Mouse (Mus musculus) adrenal gland, adult (tissue): Measurements from ENCODE around the gene Ankrd11.
A peak's percentile ranks its signal among the peaks of the same experiment; 100 is the strongest.

Experiments used
- DNase-seq, 2 experiments: peaks; one replicate each; pipeline ENCODE4 v3.0.0; 2022 to 2023; ENCODE audit warnings: low spot score in 1 of 2; ENCODE audit not compliant: inconsistent age in 2 of 2

Ankrd11 gene

GRCm38 (mm10) chr8:122966638-122967037 is 75.4 kb downstream of the Ankrd11 start:
- no peak for DNase-seq

GRCm38 (mm10) chr8:122962046-122962445 is 80.0 kb downstream of the Ankrd11 start:
- DNase-seq, result no peak

- peak in 1 of 2 experiments; percentile 54 for DNase-seq
Measured at GRCm38 (mm10) chr8:122961458-122961857, 80.6 kb downstream of the Ankrd11 start.

GRCm38 (mm10) chr8:122960932-122961331 is 81.1 kb downstream of the Ankrd11 start:
- DNase-seq, result no peak

GRCm38 (mm10) chr8:122960323-122960722 is 81.8 kb downstream of the Ankrd11 start:
- DNase-seq, result no peak

DNA sequence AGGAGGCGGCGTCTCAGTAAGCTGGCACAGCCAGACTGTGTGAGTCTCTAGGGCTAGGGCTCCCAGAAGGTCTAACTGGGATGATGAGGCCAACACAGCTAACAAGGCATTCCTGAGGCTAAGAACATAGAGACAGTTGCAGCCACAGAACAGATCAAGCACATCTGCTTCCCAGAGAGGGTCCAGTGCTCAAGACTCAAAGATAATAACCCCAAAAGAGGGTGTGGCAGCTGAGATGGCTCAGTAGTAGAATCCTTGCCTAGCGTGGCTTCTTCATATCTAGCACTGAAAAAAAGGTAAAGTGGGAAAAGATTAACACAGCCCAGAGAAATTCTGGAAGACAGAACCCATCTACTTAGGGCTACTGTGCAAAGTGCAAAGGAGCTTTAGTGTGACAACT is 86.1 kb downstream of the Ankrd11 start:
- no peak for DNase-seq

DNA sequence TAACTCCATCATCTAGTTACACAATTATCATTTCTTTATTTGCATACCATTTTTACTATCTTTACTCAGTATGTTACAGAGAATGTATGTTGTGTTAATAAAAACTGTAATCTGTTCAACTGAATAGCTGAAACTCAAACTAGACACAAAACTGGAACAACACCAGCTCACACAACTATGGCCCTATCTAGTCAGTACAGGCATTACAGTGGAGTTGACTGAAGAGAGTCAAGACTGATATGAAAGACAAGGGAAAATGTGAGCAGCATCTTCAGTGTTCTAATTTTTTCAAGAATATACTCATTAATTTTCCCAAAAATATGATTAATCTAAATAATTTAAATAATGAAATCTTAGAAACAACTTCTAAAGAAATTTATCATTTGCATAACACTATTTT is 86.9 kb downstream of the Ankrd11 start:
- no peak for DNase-seq

- DNase-seq, result no peak
Measured at GRCm38 (mm10) chr8:122954090-122954799, 87.8 kb downstream of the Ankrd11 start.

GRCm38 (mm10) chr8:122953028-122953427 is 89.0 kb downstream of the Ankrd11 start:
- DNase-seq, result no peak

DNA sequence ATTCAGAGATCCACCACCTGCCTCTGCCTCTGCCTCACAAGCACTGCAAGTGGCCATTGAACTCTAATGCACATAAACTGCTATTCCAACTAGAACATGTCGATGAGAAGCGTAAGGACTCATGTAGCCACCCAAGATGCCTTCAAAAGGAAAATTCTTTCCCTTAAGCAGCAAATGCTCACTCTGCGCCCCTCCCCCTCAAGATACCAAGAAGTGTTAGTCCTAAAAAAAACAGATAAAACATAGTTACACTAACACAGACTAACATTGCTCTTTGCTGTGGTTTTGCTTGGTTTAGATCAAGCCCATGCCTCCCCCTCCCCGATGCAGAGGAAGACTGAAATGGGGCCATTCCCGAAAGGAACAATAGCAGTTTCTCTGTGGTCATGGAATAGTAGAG is 90.6 kb downstream of the Ankrd11 start:
- no peak for DNase-seq

- DNase-seq, result peak; percentile 51 to 88
Measured at GRCm38 (mm10) chr8:122949701-122950100, 92.4 kb downstream of the Ankrd11 start.

GRCm38 (mm10) chr8:122945775-122946174 is 96.3 kb downstream of the Ankrd11 start:
- DNase-seq, result no peak

- no peak for DNase-seq
Measured at GRCm38 (mm10) chr8:122942803-122943713, 99.0 kb downstream of the Ankrd11 start.

DNA sequence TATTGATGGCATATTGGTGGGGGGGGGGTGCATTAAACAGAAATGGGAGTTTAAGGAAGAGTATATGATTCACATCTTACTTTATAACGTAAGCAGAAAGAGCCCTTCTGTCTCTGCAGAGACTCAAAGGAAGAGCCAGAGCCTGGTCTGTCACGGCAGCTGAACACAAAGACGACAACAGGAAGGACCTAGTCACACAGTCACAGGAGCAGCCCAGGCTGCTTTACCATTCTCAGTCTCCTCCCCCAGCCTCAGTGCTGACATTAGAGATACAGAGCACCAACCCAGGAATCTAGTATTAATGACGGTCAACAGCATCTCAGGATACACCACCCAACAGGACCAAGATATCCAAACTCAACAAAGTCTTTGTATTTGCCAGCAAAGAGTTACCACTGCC is 103.5 kb downstream of the Ankrd11 start:
- peak in 1 of 2 experiments; percentile 33 for DNase-seq

GRCm38 (mm10) chr8:122938170-122938569 is 103.9 kb downstream of the Ankrd11 start:
- DNase-seq, result no peak

- DNase-seq, result no peak
Measured at GRCm38 (mm10) chr8:122937545-122938053, 104.5 kb downstream of the Ankrd11 start.

GRCm38 (mm10) chr8:122935912-122936311 is 106.2 kb downstream of the Ankrd11 start:
- DNase-seq, result no peak

- DNase-seq, result no peak
Measured at GRCm38 (mm10) chr8:122935118-122935517, 107.0 kb downstream of the Ankrd11 start.

DNA sequence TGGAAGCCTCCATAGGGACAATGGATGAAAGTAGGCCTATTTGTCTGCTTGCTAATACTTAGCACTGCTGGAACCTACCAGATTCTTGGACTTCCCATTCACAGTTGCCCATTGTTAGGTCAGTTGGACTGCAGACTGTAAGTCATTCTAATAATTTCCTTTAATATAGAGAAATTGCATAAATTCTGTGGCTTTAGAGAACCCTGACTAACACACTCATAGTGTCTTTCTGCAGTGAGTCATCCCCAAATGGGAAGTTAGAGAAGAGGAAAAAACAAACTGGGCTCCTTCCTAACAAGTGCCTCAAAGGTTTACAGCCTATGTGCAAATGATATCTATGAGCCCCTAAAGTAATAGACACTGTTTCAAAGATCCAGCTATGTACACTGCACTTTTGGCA is 108.1 kb downstream of the Ankrd11 start:
- no peak for DNase-seq

DNA sequence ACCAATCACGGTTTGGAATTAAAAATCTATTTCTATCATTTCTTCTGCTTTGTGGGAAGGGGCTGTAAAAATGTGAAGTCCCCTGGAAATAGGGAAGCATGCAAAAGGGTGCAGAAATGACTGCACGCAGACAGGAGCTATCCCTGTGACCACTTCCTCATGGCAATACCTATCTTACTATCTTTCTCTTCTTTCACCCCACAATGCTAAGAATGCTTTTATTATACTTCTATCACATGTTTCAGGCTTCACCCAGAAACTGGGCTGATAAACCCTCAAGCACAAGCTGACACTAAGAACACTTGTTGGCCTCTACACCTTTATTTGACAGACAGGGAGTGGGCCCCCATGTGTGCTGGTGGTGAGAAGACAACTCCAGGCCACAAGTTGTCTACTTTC is 109.5 kb downstream of the Ankrd11 start:
- DNase-seq, result no peak

- no peak for DNase-seq
Measured at GRCm38 (mm10) chr8:122931834-122932560, 110.1 kb downstream of the Ankrd11 start.
